Mouse (Mus musculus) embryo, embryonic 10.5 days (tissue): Measurements from ENCODE around the gene Tbc1d12.
"Not testable (repeated sequence)": the region's sequence is repeated elsewhere in the genome, so short reads cannot be mapped to it uniquely, and the experiment has no call there.

ENCODE experiments used
- DNase-seq: peaks from one replicate; pipeline ENCODE4 v3.0.0-alpha.2; 2015; ENCODE audit warnings: low spot score

The Tbc1d12 gene

DNA sequence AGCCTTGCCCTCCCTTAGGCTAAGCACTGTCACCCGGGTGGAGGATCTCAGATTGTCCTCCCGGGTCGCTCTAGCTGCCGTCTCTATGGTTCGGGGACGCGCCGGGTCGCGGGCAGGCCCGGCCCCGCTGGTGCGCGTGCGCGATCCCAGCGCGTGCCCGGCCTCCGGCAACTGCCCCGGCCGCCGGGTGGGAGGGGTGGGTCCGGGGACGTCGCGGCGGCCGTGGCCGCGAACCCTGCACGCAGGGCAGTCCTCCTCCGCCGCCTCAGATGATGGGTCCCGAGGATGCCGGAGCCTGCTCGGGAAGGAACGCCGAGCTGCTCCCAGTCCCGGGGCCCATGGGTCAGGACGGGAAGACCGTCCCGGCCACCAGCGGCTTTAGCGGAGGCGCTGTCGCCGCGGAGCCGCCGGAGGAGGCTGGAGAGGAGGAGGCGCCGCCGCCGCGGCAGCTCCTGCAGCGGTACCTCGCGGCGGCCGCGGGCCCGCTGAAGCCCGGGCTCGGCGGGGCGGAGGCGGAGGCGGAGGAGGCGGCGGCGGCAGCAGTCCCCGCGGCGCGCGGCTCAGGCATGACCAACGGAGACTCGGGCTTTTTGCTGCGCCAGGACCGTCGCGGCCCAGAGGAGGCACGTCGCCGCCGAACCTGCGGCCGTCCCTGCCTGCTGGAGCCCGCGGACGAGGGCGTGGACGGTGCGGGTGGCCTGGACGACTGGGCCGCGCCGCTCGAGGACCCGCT, at the start of gene Tbc1d12:
Tbc1d12 (plus strand) TSS at position 142 of the 733 bp plus-strand sequence.
- peak; percentile 92 for DNase-seq

DNA sequence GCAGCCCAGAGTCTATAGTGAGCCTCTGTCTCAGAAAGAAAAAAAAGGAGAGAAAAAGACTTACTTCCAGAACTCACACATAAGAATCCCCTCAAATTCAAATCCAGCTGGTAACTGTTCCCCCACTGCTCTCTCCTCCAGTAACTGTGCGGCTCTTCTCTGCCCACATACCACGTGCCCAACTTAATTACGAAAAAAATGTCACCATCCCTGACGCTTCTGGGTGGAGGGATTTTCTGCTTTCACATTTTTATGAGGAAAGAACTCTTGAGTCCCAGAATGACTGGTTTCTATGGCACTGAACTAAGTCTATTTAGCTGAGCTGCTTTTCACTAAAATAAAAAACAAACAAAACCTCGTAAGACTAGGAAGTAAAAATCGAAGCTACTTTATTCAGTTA, 48.6 kb upstream of the Tbc1d12 start:
- DNase-seq, result no peak

DNA sequence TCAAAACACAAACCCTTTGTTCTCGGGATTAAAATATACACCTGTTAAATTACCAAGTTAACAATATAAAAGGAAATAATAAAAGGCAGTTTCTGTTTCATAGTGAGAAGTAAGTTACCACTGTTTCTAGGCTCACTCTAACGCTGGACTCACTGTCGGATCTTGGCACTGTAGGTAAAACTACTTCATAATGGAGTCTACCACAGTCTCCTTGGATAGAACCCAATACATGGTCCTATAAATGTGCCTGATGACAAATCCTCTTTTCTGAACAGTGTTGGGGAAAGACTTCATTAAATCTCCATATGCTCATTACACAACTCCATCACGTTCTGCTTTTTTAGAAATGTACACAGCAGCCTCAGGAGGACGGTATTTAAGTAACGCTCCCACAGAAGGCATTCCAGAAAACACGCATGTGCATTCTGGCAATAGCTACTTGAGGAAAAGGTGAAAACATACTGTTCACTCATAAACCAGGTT, 42.8 kb upstream of the Tbc1d12 start:
- DNase-seq, result no peak

DNA sequence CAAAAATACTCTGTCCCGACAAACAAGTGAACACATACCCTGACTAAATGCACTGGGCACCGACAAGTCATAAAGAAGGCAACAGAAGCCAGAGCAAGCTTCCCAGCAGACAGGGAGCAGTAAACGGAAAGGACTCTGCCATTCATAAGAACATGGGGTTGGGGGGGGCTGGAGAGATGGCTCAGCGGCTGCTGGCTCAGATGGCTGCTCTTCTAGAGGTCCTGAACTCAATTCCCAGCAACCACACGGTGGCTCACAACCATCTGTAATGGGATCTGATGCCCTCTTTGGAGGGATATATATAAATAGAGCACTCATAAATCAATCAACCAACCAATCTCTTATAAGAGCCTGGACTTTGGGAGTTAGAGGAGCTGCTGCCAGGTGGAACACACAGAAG, 39.8 kb upstream of the Tbc1d12 start:
- DNase-seq, result no peak

DNA sequence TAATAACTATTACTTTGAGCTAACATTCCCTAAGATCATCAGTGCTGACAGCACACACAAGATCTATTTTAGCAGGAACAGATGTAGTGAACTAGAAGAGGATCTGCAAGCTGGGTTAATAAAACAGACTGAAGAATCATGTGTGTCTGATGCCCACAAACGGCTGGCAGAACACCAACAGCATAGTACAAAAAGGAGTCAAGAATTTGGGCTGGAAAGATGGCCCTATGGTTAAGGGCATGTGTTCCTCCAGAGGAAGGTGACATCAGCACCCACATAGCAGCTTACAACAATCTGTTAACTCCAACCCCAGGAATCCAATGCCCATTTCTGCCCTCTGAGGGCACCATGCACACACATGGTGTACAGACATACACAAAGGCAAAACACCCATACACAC, 38.1 kb upstream of the Tbc1d12 start:
- DNase-seq, result no peak

DNA sequence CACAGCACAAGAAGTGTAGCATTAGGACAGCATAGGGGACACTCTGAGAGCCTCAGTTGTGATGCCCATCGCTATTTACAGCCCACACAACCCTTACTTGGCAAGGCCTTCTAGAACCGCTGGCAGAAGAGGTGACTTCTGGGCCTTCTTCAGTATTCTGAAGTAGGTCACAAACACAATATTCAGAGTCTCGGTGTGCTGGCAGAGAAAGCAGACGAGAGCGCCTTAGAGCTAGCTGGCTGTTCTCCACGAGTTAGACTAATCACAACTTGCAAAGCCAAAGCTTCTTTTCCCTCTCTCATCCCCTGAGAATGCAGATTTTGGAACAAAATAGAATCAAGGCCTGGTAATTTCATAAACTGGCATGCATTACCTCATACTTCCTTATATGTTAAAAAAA, 37.6 kb upstream of the Tbc1d12 start:
- no peak for DNase-seq

DNA sequence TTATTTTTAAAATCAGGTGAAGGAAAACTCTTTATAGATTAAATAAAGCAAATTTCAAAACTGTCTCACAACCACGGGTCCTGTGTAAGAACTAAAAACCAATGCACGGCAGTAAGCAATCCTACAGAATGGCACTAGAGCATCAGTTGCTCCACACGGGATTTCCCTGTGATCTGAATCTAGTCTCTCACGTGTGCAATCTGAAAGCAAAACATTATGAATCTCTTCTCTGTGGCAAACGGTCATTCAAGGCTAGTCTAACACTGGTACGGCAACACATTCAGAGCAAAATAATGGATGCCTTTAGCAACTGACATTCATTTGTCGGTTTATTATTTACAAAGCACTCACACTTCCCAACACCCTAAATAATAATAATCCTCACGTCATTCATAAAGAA, 18.2 kb upstream of the Tbc1d12 start:
- DNase-seq, result no peak

DNA sequence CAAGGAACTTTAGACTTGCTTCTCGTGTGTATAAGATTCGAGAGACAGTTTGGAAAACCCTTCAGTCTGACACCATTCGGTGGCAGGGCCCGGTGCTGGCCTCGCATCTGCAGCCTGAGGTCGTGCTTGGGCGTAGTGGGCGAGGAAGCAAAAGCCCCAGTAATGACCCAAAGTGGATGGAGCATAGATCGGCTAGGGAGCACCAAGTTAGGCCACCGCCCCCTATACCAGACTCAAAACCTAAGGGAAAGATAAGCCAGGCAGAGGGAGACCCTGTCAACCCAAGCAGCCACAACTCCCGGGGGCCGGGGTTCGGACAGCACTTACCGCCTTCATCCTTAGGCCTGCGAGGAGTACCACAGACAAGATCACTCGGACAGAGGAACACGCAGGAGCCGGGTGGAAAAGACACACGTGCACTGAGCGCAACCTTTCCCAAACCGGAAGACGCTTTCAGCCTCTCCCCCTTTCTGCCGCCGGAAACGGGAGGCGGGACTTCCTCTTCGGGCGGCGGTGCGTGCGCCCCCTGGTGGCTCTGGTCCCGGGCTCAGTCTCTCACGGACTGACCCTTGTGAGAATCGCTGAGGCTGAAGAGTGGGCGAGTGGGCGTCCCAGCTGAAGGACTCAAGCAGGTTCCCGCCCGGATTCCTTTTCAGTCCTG, 17.5 kb upstream of the Tbc1d12 start, which contains the start of gene Noc3l:
Noc3l (minus strand) TSS at position 472 of the 661 bp plus-strand sequence.
- DNase-seq, result peak; percentile 94

DNA sequence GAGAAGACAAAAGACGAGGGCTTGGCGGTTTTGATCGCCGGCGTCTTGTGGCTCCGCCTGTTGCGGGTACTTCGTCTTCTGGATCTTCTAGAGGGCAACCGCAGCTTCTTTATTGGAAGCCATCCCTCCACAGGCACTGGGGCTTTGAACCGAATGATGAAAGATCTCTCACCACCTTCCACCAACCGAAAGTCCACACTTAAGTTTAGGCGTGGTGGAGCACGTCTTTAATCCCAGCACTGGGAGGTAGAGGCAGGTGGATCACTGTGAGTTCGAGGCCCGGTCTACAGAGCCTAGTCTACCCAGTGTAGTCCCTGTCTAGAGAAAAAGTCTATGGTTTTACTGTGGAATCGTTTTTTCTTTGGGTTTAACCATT, 17.0 kb upstream of the Tbc1d12 start:
- DNase-seq, result no peak

DNA sequence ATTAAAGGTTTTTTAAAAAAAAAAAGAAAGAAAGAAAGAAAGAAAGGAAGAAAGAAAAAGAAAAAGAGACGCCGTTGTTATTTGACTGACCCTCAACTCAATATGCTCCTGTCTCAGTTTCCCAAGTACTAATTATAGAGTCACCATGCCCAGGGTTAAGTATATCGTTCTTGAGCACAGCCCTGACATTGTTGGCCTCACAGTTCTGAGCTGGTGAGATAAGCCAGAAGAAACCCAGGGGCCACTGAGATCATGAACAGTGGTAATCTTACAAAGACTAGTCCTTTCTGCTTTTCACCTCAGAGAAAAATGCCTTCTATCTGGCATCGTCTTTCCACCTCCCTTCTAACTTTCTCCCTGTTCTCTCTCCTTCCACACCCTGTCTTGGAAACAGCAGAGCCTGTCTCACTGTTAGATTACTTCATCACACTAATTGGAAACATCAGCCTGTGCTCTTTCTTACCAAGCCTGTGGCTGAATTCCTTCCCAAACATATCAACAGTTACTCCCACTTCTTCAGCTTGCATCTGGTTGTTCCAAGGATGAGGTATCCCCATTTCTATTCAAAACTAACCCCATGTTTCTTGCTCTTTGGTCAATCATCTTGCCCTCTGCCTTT, 16.1 kb upstream of the Tbc1d12 start:
- DNase-seq, result no peak

DNA sequence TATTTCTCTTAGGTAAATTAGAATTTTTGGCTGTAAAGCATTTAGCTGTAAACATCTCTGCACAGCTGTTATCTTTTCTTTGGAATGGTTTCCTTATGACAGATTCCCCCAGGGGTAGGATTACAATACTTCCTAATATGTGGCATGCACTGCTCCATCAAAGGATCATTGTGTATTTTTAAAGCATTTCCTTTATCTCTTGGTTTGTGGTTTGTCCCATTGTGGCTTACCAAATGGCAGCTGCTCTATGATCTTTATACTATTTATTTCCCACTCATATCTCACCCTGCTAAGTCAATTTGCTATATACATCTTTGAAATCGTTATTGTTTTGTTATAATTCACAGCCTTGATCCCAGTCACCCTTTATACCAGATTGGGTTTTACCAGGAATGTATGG, 3.2 kb upstream of the Tbc1d12 start:
- no peak for DNase-seq

DNA sequence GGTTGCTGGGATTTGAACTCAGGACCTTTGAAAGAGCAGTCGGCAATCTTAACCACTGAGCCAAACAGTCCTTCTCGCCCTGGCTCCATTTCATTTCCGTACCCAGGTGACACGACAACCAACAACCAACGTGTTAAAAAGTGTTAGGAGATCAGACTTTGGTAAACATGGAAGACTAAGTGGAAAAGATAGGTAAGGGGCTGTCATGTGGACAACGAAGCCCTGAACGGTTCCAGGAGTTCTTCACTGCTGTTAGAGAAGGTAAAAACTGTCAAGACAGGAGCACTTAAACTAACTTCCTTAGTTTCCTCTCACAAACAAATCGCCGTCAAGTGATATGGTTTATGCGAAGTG, 318 bp upstream of the Tbc1d12 start:
- DNase-seq, result no peak

DNA sequence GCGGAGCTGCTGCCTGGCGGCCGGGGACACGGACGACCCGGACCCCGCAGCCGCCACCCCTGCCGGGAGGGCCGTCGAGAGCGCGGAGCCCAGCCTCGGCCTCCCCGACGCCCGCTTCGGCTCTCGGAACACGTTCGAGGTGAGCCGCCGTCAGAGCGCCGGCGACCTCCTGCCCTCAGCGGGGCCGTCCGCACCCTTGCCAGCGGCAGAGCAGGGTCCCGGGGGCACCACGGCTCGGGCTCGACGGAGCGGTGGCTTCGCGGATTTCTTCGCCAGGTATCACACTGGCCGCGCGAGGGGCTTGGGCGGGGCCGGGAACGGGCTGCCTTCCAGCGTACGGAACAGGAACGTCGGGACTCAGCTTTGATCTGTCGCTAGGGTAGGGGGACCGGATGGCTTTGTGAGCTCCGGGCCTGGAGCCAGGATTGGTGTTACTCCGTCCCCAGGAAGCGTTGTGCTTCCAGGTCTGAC, 827 bp downstream of the Tbc1d12 start:
- peak; percentile 67 for DNase-seq

DNA sequence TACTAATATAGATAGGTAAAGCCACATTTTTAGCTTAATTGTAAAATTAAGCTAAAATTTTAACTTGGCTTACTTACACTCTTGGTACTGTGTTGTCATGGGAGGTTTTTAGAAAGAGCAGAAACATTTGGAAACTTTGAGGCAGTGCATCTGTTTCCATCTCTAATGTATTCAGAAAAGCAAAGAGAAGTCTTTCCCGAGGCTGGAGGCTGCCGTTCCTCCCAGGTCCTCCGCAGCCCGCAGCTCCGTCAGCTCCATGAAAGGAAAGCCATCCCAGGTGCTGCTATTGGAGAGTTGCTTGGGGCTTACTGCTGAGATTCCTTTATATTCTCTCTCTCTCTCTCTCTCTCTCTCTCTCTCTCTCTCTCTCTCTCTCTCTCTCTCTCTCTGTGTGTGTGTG, 8.4 kb downstream of the Tbc1d12 start:
- no peak for DNase-seq

DNA sequence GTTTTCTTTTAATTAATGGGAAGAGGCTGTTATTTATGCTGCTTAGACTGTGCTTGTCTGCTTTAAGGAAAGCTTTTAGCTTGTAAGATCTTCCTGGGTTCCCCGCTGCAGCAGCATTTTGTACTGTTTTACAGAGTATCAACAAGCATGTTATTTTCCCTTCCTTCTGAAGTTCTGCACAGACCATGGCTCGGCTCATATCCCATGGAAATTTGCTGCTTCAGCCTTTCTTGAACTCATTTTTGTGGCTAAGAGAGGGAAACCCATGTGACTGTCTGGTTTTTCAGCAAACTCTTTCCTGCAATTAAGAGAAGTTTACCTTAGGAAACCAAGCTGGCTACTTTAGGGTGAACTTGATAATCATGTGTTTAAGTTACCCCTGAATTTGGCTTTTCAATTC, 10.0 kb downstream of the Tbc1d12 start:
- DNase-seq, result no peak

DNA sequence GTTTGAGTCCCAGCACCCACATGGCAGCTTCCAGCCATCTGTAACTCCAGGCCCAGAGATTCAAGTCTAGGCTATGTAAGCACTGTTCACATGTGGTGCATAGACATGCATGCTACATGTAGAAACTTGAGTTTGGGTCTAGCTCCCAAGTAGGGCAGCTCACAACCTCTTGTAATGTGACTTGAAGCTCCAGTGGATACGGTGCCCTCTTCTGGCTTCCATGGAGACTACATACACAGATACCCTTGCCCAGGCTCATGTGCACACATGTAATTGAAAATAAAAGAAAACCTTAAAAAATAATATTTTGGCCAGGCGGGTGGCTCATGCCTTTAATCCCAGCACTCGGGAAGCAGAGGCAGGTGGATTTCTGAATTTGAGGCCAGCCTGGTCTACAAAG, 21.8 kb downstream of the Tbc1d12 start:
- DNase-seq, result no peak

DNA sequence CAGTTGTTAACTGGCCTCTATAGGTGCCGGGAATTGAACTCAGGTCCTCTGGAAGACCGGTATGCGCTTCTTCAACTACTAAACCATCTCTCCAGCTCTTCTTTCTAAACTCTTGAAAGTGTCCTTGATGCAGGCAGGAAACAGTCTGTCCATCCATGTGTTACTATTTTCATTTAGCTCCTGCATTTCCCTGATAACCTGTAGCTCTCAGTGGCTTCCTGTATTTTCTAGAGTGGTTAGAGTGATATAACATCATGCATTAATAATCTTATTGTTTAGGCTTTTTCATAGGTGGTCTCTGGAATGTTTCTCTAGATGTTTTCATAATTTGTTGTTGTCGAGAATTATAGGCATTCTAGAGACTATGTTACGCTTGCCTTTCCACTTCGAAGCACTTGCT, 26.1 kb downstream of the Tbc1d12 start:
- DNase-seq, result no peak

DNA sequence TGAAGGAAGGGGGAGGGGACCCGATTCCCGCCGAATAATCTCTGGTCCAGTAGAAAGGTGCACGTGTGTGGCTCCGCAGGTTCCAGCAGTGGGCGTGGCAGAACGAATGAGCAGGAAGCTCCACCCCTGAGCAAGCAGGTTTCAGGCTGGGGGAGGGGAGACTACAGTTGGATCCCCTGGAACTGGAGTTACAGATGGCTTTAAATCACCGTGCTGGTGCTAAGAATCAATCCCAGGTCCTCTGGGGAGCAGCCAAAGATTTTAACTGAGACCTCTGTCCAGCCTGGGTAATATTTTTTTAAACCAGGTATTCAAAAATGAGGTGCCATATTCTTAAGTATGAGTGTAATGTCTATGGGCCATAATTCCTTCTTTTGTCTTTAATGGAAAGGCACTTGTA, 38.4 kb downstream of the Tbc1d12 start:
- not testable (repeated sequence) for DNase-seq

DNA sequence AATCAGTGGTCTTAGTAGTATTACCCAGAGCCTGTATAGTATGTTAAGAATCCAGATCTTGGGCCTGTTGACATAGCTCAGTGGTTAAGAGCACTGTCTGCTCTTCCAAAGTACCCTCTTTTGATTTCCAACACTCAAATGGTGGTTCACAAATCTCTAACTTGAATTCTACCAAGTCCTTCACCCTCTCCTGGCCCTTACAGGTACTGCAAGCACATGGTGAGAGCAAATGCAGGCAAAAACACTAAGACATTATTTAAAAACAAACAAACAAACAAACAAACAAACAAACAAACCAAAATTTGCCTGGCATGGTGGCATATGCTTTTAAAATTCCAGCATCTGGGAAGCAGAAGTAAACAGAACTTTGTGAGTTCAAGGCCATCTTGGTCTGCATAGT, 43.9 kb downstream of the Tbc1d12 start:
- DNase-seq, result no peak

DNA sequence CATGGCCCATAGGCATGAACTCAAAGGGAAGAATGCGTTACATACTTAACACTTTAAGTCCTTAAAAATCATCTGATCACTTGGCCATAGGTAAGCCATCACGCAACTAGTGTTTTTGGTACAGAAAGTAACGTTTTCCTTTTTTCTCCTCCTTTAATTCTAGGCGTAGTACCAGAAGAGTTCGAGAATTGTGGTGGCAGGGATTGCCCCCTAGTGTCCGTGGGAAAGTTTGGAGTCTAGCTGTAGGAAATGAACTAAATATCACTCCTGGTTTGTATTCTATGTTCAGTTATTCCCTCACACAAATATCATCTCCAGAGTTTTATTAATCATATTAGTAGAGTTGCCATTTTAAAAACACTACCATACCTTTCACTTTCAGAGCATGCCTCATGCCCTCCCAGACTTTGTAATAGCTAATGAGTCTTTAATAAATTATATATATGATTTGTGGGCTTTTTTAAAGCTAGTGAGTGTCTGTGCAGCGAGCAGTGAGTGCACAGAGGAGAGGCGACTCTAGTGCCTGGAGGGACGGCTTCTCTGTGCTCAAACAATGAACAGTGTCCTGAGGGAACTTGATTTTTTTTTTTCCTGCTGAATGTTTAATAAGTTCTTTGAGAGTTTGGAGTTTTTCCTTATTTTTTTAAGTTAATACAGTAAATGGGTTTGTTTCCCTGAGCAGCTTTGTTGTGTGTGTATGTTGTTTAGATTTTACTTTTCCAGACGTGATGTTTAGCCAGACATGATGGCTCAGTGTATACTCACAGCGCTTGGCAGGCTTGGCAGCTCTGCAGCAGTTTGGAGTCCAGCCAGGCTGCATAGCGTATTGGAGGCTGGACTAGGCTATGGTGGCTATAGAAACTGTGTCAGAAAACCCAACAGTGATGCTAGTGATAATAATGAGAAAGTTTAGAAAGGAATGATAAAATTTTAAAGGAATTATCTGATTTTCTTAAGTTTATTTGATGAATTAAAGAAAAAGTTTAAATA, 65.1 kb downstream of the Tbc1d12 start:
- peak; percentile 5 for DNase-seq

DNA sequence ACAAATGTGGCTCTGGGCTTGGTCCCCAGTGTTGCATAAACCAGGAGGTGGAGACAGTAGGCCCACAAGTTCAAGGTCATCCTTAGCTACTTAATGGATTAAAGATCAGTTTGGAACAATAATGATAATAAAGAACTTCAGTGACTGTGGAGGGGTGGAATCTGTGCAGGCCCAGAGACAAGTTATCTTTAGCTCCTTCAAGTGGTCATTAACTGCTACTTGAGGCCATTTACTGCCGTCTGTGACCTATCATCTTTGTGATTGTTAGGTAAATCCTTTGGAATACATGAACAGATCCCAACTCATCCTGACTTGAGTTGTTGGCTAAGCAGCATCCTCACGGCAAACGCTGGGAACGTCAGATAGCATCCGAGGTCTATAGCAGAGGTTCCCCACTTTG, 66.1 kb downstream of the Tbc1d12 start:
- DNase-seq, result no peak

DNA sequence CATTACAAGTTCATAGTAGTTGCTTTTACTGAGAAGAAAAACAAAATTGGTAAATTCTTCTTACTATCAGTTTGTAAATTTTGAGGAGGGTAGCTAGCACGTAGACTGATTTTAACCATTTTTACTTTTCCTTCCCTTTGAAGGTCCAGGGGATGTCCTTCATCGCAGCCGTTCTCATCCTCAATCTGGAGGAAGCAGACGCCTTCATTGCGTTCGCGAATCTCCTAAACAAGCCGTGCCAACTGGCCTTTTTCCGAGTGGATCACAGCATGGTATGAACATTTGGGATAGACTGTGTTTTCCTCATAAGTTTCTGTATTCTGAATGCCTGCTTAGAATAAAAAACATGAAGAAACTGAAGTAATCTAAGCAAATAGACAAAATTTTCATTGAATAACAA, 77.4 kb downstream of the Tbc1d12 start:
- no peak for DNase-seq
